Mouse (Mus musculus): ENCODE data around the gene Cab39. TPM values are rescaled to one million over a fixed set of nuclear protein-coding genes. Genes with fewer than 3 reads are reported as not detected.
A peak's percentile ranks its signal among the peaks of the same experiment; 100 is the strongest.

The Cab39 gene
- total and polyA plus RNA-seq, 3 experiments, result 90.2 to 239 (median 111) TPM

- H3K27me3 ChIP-seq (replicated peaks), result no peaks in the 10 kb centered on the region
- peaks cover 35% of the 10 kb centered on the region for H3K79me2 ChIP-seq (replicated peaks; ENCODE audit: control insufficient read depth, extremely low read depth, insufficient read depth, poor library complexity, severe bottlenecking)
- dilution Hi-C loops (cut with MboI; ENCODE audit: extremely low pct_ligation_motif_present, extremely low pct_unique_long_range_greater_than_20kb, low sequenced_read_pairs), result no loop called here
- TF ChIP-seq ZKSCAN1 (IDR thresholded peaks at IDR 0.05; ENCODE audit: borderline replicate concordance, low read depth, low read length) (no peak), MYC (IDR thresholded peaks at IDR 0.05; ENCODE audit: low read depth, low read length) (peak; percentile 91), EP300 (IDR thresholded peaks at IDR 0.05; ENCODE audit: low read length) (peak; percentile 85), GABPA (IDR thresholded peaks at IDR 0.05; ENCODE audit: insufficient replicate concordance, low read depth, low read length) (no peak), MAFK (IDR thresholded peaks at IDR 0.05; ENCODE audit: insufficient replicate concordance, low read length) (0 out of 2 replicates have a peak, but pooled peaks have one; percentile 44), USF2 (conservative IDR thresholded peaks at IDR 0.05; ENCODE audit: low read depth, low read length) (peak; percentile 43), PAX5 (IDR thresholded peaks at IDR 0.05; ENCODE audit: low read length) (no peak), MAX (IDR thresholded peaks at IDR 0.05; ENCODE audit: low read length) (peak; percentile 86), RAD21 (IDR thresholded peaks at IDR 0.05; ENCODE audit: low read depth, low read length) (no peak), MEF2A (IDR thresholded peaks at IDR 0.05; ENCODE audit: borderline replicate concordance, low read depth, low read length) (peak; percentile 80), E2F4 (IDR thresholded peaks at IDR 0.05; ENCODE audit: insufficient replicate concordance, low read depth, low read length) (no peak), TCF12 (IDR thresholded peaks at IDR 0.05; ENCODE audit: low read depth, low read length) (peak; percentile 78; the same call in 1 of the 2 replicates), CTCF (conservative IDR thresholded peaks at IDR 0.05 in 1 of 2, IDR thresholded peaks at IDR 0.05 in 1 of 2; ENCODE audit: low read depth in 2 of 2, low read length in 2 of 2) (no peak), NRF1 (IDR thresholded peaks at IDR 0.05; ENCODE audit: low read depth, low read length) (no peak), ZNF384 (IDR thresholded peaks at IDR 0.05; ENCODE audit: low read depth, low read length) (no peak), POLR2A (IDR thresholded peaks at IDR 0.05; ENCODE audit: low read depth, low read length) (peak; percentile 42), RCOR1 (conservative IDR thresholded peaks at IDR 0.05; ENCODE audit: low read depth, low read length) (no peak), KAT2A (IDR thresholded peaks at IDR 0.05; ENCODE audit: insufficient replicate concordance, low read length) (no peak), NELFE (IDR thresholded peaks at IDR 0.05; ENCODE audit: low read depth, low read length) (no peak), USF1 (IDR thresholded peaks at IDR 0.05; ENCODE audit: low read depth, low read length) (peak; percentile 58), ETS1 (conservative IDR thresholded peaks at IDR 0.05; ENCODE audit: low read depth, low read length) (peak; percentile 92), MXI1 (IDR thresholded peaks at IDR 0.05; ENCODE audit: low read depth, low read length) (peak; percentile 89; the same call in 1 of the 2 replicates), CHD2 (IDR thresholded peaks at IDR 0.05; ENCODE audit: low read length) (peak; percentile 34; the same call in 1 of the 2 replicates), POLR2AphosphoS2 (IDR thresholded peaks at IDR 0.05; ENCODE audit: low read depth, low read length) (0 out of 2 replicates have a peak, but pooled peaks have one; percentile 37), ELF1 (IDR thresholded peaks at IDR 0.05; ENCODE audit: low read depth, low read length) (peak; percentile 76), ZC3H11A (IDR thresholded peaks at IDR 0.05; ENCODE audit: low read depth, low read length) (no peak), SMC3 (IDR thresholded peaks at IDR 0.05; ENCODE audit: low read depth, low read length) (no peak), MAZ (IDR thresholded peaks at IDR 0.05; ENCODE audit: low read depth, low read length) (0 out of 2 replicates have a peak, but pooled peaks have one; percentile 68), TBP (conservative IDR thresholded peaks at IDR 0.05; ENCODE audit: low read depth, low read length) (no peak), JUN (IDR thresholded peaks at IDR 0.05; ENCODE audit: insufficient read depth, low read depth, low read length) (peak; percentile 81), UBTF (IDR thresholded peaks at IDR 0.05; ENCODE audit: low read depth, low read length) (no peak), SIN3A (IDR thresholded peaks at IDR 0.05; ENCODE audit: low read length) (peak; percentile 85), CHD1 (IDR thresholded peaks at IDR 0.05; ENCODE audit: low read depth, low read length) (peak; percentile 98), HCFC1 (IDR thresholded peaks at IDR 0.05; ENCODE audit: low read depth, low read length) (no peak), IRF4 (IDR thresholded peaks at IDR 0.05; ENCODE audit: low read depth, low read length) (peak; percentile 86), JUND (conservative IDR thresholded peaks at IDR 0.05; ENCODE audit: low read depth, low read length) (peak; percentile 77), BHLHE40 (IDR thresholded peaks at IDR 0.05; ENCODE audit: low read depth, low read length) (peak; percentile 97), ZMIZ1 (IDR thresholded peaks at IDR 0.05; ENCODE audit: low read depth, low read length) (no peak)
- H3K9me3 ChIP-seq (replicated peaks; ENCODE audit: low read length), result no peaks in the 10 kb centered on the region
- H3K4me1 ChIP-seq (ENCODE audit: control insufficient read depth in 1 of 2, insufficient read depth in 2 of 2), result peaks cover 29 to 92% of the 10 kb centered on the region in 2 experiments
- peak overlapping the region; percentile 52 for H3K4me2 ChIP-seq (ENCODE audit: insufficient read depth, low read depth, poor library complexity, severe bottlenecking)
- peak; percentile 89 for DNase-seq (ENCODE audit: extremely low read depth)
- no peak overlapping the region for H3K9ac ChIP-seq (ENCODE audit: insufficient read depth, low read depth)
- peak overlapping the region; percentile 88 for H3K27ac ChIP-seq (ENCODE audit: insufficient read depth, low read depth)
- H3K36me3 ChIP-seq (replicated peaks in 1 of 2; ENCODE audit: control insufficient read depth in 1 of 2, insufficient read depth in 1 of 2, low read length in 1 of 2), result peaks cover 21 to 67% of the 10 kb centered on the region in 2 experiments
- in situ Hi-C loops (cut with MboI; ENCODE audit: low pct_ligation_motif_present, low pct_unique_long_range_greater_than_20kb, low sequenced_read_pairs), result loop anchor here (5.0 kb wide), 1 partner anchor 86 kb away; no protein-coding TSS in a partner anchor
- H3K4me3 ChIP-seq (replicated peaks in 1 of 3; ENCODE audit: low read depth in 2 of 3, low read length in 2 of 3, poor library complexity in 1 of 3), result no peak overlapping the region
Measured at GRCm38 (mm10) chr1:85838056-85838455, 44.8 kb downstream of the Cab39 start.
